Mouse (Mus musculus) lung, adult 2 months (tissue): ENCODE results near the gene Olfr460. TPM values are rescaled to one million over a fixed set of nuclear protein-coding genes. Genes with fewer than 3 reads are reported as not detected.

Experiments used
- DNase-seq: peaks from one replicate; pipeline ENCODE4 v3.0.0; 2022
- H3K4me1 ChIP-seq: fragments of 200-500 bp; 2 replicates; pipeline ENCODE4 v1.6.1; 2011; ENCODE audit warnings: low read length; ENCODE audit not compliant: control insufficient read depth, insufficient read depth
- H3K4me3 ChIP-seq: fragments of 200-500 bp; replicated peaks from 2 replicates; pipeline ENCODE3; 2011; ENCODE audit warnings: low read depth, mild to moderate bottlenecking, control low read depth, low read length; ENCODE audit errors: extremely low read depth
- CTCF ChIP-seq: fragments of 200-500 bp; IDR thresholded peaks from 2 replicates; pipeline ENCODE4 v1.5.1; 2011; ENCODE audit warnings: mild to moderate bottlenecking, low read length, control low read depth; ENCODE audit not compliant: insufficient read depth
- POLR2A ChIP-seq: fragments of 200-500 bp; IDR thresholded peaks from 2 replicates; pipeline ENCODE4 v1.6.1; 2011; ENCODE audit warnings: low read depth, mild to moderate bottlenecking, control low read depth, low read length, borderline replicate concordance; ENCODE audit errors: extremely low read depth
- WGBS: fragments of 180-500 bp; shearing (Covaris S2); methylation state at CpG from one replicate; pipeline ENCODE4 v1.1.7; 2018; 5-methylcytosine and 5-hydroxymethylcytosine counted together
- polyA plus RNA-seq: library from polyadenylated mRNA; depleted of rRNA; stranded (reverse); fragments of >200 nt; gene quantifications from 2 replicates; pipeline ENCODE4 v1.2.3, GENCODE M21; 2012; rRNA removed

Gene Olfr460
- polyA plus RNA-seq, 1 experiment = not detected

DNA sequence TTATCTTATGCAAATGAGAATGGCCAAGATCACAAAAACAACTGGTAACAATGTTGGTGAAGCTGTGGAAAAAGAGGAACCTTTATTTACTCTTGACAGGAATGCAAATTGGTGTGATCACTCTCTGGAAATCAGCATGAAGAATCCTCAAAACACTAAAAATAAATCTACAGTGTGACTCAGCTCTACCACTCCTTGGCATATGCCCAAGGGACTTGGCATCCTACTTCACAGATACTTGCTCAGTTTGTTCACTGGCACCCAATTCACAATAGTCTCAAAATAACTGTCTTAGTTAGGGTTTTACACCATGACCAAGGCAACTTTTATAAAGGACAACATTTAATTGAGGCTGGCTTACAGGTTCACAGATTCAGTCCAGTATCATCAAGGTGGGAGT lies 38.1 kb downstream of the Olfr460 start:
- Histone ChIP-seq H3K4me3 (no peak overlapping the region), H3K4me1 (no peaks in the 10 kb centered on the region)
- DNase-seq = no peak
- TF ChIP-seq POLR2A (no peak), CTCF (no peak)

DNA sequence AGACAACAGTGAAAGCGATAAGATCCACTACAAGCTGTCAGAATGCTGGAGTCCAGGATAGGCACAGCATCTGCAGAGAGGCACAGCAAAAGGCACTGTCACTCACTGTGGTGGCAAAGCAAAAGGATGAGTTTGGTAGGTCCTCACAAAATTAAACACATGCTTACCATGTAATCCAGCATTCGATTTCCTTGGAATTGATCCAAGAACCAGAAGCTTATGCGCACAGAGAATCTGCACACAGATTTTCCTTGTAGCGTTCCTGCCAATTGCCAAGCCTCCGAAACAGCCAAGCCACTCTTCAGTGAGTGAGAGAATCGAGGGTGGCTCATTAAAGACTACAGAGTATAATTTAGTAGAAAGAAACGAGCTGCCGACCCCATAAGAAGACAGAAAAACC lies 41.0 kb downstream of the Olfr460 start:
- TF ChIP-seq CTCF (no peak), POLR2A (no peak)
- Histone ChIP-seq H3K4me3 (no peak overlapping the region), H3K4me1 (no peaks in the 10 kb centered on the region)
- DNase-seq = no peak
- 69% methylated on average over 8 of the region's 8 CpGs for WGBS

DNA sequence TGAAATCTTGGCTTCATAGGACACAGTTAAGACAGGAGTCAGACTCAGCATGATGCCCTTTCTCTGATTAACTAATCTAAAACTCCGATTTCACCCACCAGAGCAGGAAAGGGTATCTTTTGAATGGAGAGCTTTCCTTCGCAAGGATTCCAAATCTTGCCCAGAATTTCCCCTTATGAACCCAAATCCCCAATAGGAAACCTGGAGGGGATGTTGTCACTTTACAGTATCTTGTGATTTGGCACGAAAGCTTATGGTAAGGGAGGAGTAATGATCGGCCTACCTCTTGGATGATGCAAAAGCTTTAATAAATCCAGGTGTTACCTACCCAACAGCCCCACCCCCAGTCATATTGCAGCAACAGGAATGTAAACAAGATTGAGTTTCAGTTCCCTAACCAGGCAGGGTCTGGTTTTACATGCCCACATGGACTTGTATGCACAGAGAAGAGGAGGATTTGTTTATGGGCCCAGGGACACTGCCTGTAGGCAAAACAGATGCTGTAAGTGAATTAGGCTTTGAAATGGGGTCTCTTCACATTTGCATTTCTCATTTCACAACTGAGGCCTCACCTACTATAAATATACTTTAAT lies 44.1 kb downstream of the Olfr460 start, which contains the start of gene Tas2r138:
Gene Tas2r138 (minus strand): TSS at position 51 of the 593 bp plus-strand sequence.
- TF ChIP-seq CTCF = no peak
- TF ChIP-seq POLR2A = no peak
- WGBS = 81% methylated on average over 4 of the region's 4 CpGs
- no peak within 1 kb of the TSS for H3K4me3 ChIP-seq
- DNase-seq = no peak
- H3K4me1 ChIP-seq = no peaks in the 10 kb centered on the region

DNA sequence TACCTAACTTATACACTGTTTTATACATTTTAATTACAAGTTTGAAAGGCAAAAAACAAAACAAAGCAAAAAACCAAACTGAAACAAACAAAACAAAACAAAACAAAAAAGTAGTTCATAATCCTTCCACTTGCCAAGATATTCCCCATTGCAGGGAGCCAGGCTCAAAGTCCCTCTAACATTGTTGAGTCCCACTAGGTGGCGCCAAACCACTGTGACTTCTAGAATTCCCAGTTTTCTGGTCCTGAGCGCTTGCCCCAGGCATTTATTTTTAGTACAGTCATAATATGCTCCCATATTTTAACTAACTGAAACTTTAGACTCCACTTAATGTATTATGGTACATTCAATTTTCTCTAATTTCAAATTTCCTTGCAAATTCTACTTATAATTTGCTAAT lies 48.7 kb downstream of the Olfr460 start:
- no peaks in the 10 kb centered on the region for H3K4me1 ChIP-seq
- peak; percentile 27 for DNase-seq
- 5% methylated on average over 2 of the region's 2 CpGs for WGBS
- TF ChIP-seq CTCF (peak; percentile 48), POLR2A (no peak)
- no peak overlapping the region for H3K4me3 ChIP-seq

Other genes with a start within 250 kb of the Olfr460 start
- 7.7 and 10.2 TPM in 2 replicates for gene Agk, start 244.3 kb upstream of the Olfr460 start, polyA plus RNA-seq
- 4.9 and 5.8 TPM in 2 replicates for gene E330009J07Rik, start 133.4 kb upstream of the Olfr460 start, polyA plus RNA-seq
- not detected in 2 replicates for gene Wee2, start 130.4 kb upstream of the Olfr460 start, polyA plus RNA-seq
- 7.5 and 9.7 TPM in 2 replicates for gene Ssbp1, start 98.1 kb upstream of the Olfr460 start, polyA plus RNA-seq
- not detected in 2 replicates for gene Tas2r137, start 78.3 kb upstream of the Olfr460 start, polyA plus RNA-seq
- not detected in 2 replicates for gene Tas2r108, start 76.0 kb upstream of the Olfr460 start, polyA plus RNA-seq
- not detected in 2 replicates for gene Prss37, start 50.0 kb upstream of the Olfr460 start, polyA plus RNA-seq
- gene Olfr461, start 14.4 kb upstream of the Olfr460 start, polyA plus RNA-seq = not detected in 2 replicates
- gene Clec5a, start 16.3 kb downstream of the Olfr460 start, polyA plus RNA-seq = 0.50 and 1.5 TPM in 2 replicates
- gene Tas2r138, start 43.8 kb downstream of the Olfr460 start, polyA plus RNA-seq = not detected in 2 replicates
- 0.23 and 0.36 TPM in 2 replicates for gene Mgam, start 59.3 kb downstream of the Olfr460 start, polyA plus RNA-seq